Mouse (Mus musculus): ENCODE results near the gene Plcl1. TPM values are rescaled to one million over a fixed set of nuclear protein-coding genes. Genes with fewer than 3 reads are reported as not detected.
"Not testable (repeated sequence)": the region's sequence is repeated elsewhere in the genome, so short reads cannot be mapped to it uniquely, and the experiment has no call there.

Plcl1 gene
- polyA plus RNA-seq, 1 experiment from 2014 or later = 1.1 TPM

- ATAC-seq (ENCODE audit: insufficient number of reproducible peaks, low FRiP score, low TSS enrichment, low read depth); H3K4me1 ChIP-seq (ENCODE audit: control insufficient read depth, insufficient read depth, low read length); DNase-seq (ENCODE audit: low spot score); H3K27ac ChIP-seq (replicated peaks; ENCODE audit: low read depth, low read length); H3K27me3 ChIP-seq (ENCODE audit: control insufficient read depth, insufficient read depth, low read length); H3K4me2 ChIP-seq (ENCODE audit: low read depth, severe bottlenecking); H3K9me3 ChIP-seq (ENCODE audit: control insufficient read depth, low read length); H3K4me3 ChIP-seq (ENCODE audit: low read depth, low read length); H3K9ac ChIP-seq (ENCODE audit: low read length); H3K36me3 ChIP-seq (ENCODE audit: control insufficient read depth, insufficient read depth, low read length): not testable (repeated sequence)
- WGBS = 80% methylated on average over 1 of the region's 2 CpGs
Measured at GRCm38 (mm10) chr1:55512799-55513198, 107.1 kb downstream of the Plcl1 start.

DNA sequence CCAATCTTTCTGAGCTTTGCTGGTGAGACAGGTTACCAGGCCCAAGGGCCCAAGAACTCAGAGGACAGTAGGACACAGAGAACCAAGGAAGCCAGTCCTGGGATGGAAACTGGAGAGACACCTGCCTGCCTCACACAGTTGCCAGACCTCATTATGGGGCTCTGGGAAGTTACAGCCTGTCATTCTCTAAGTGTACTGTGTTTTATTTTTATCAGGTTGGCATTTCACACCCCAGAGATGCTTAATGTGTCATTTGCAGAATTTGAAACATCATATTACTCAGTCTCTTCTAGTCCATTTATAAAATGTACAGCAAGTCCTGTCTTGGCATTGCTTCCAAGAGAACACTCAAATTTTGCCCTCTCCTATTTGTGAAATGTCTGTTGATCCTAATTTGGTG is 111.5 kb downstream of the Plcl1 start:
- H3K4me3 ChIP-seq (ENCODE audit: low read depth, low read length) = no peak overlapping the region
- DNase-seq (ENCODE audit: low spot score) = no peak
- H3K9ac ChIP-seq (ENCODE audit: low read length) = no peak overlapping the region
- no peaks in the 10 kb centered on the region for H3K4me1 ChIP-seq (ENCODE audit: control insufficient read depth, insufficient read depth, low read length)
- no peaks in the 10 kb centered on the region for H3K27me3 ChIP-seq (ENCODE audit: control insufficient read depth, insufficient read depth, low read length)
- H3K27ac ChIP-seq (replicated peaks; ENCODE audit: low read depth, low read length) = no peak overlapping the region
- no peak for ATAC-seq (ENCODE audit: insufficient number of reproducible peaks, low FRiP score, low TSS enrichment, low read depth)
- no peaks in the 10 kb centered on the region for H3K36me3 ChIP-seq (ENCODE audit: control insufficient read depth, insufficient read depth, low read length)
- H3K4me2 ChIP-seq (ENCODE audit: low read depth, severe bottlenecking) = no peak overlapping the region
- H3K9me3 ChIP-seq (ENCODE audit: control insufficient read depth, low read length) = no peaks in the 10 kb centered on the region

DNA sequence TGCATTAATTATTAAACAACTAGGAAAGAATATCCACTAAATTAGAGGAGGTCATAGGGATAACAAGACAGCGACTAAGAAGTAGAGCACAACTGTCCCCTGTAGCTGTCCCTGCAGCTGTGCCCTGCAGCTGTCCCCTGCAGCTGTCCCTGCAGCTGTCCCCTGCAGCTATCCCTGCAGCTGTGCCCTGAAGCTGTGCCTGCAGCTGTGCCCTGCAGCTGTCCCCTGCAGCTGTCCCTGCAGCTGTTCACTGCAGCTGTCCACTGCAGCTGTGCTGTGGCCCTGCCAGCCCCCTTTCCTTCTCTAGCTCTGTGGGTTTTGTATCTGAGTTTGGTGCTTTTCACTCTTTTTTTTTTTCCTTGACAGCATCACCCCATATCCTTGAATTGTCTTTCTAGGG is 118.2 kb downstream of the Plcl1 start:
- Histone ChIP-seq H3K9me3 (ENCODE audit: control insufficient read depth, low read length) (no peaks in the 10 kb centered on the region), H3K27ac (replicated peaks; ENCODE audit: low read depth, low read length) (no peak overlapping the region), H3K9ac (ENCODE audit: low read length) (no peak overlapping the region), H3K4me2 (ENCODE audit: low read depth, severe bottlenecking) (no peak overlapping the region), H3K27me3 (ENCODE audit: control insufficient read depth, insufficient read depth, low read length) (no peaks in the 10 kb centered on the region), H3K36me3 (ENCODE audit: control insufficient read depth, insufficient read depth, low read length) (no peaks in the 10 kb centered on the region), H3K4me3 (ENCODE audit: low read depth, low read length) (no peak overlapping the region), H3K4me1 (ENCODE audit: control insufficient read depth, insufficient read depth, low read length) (no peaks in the 10 kb centered on the region)
- DNase-seq (ENCODE audit: low spot score) (no peak), ATAC-seq (ENCODE audit: insufficient number of reproducible peaks, low FRiP score, low TSS enrichment, low read depth) (no peak)
- WGBS = 92% methylated on average over 1 of the region's 1 CpGs

DNA sequence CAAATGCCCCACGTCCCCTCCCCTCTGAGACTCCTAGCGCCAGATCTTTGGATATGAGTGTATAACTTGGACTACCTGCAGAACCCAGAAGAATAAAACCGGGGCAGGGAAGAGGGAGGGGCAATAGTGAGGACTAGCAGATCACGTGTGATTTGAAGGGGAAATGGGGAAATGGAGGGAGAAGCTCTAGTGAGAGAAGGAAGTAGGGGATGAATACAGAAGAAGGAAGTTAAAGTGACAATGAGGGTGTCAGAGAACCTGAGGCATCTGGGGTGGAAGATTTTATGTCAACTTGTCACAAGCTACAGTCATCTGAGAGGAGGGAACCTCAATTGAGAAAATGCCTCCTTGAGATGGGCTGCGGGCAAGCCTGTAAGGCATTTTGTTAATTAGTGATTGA is 119.4 kb downstream of the Plcl1 start:
- ATAC-seq (ENCODE audit: insufficient number of reproducible peaks, low FRiP score, low TSS enrichment, low read depth) (no peak), DNase-seq (ENCODE audit: low spot score) (no peak)
- Histone ChIP-seq H3K27me3 (ENCODE audit: control insufficient read depth, insufficient read depth, low read length) (no peaks in the 10 kb centered on the region), H3K9me3 (ENCODE audit: control insufficient read depth, low read length) (no peaks in the 10 kb centered on the region), H3K4me1 (ENCODE audit: control insufficient read depth, insufficient read depth, low read length) (no peaks in the 10 kb centered on the region), H3K4me2 (ENCODE audit: low read depth, severe bottlenecking) (no peak overlapping the region), H3K9ac (ENCODE audit: low read length) (no peak overlapping the region), H3K27ac (replicated peaks; ENCODE audit: low read depth, low read length) (no peak overlapping the region), H3K36me3 (ENCODE audit: control insufficient read depth, insufficient read depth, low read length) (no peaks in the 10 kb centered on the region), H3K4me3 (ENCODE audit: low read depth, low read length) (no peak overlapping the region)
- 69% methylated on average over 5 of the region's 5 CpGs for WGBS

GRCm38 (mm10) chr1:55525748-55526147 is 120.0 kb downstream of the Plcl1 start:
- Histone ChIP-seq H3K27me3 (ENCODE audit: control insufficient read depth, insufficient read depth, low read length) (no peaks in the 10 kb centered on the region), H3K9me3 (ENCODE audit: control insufficient read depth, low read length) (no peaks in the 10 kb centered on the region), H3K27ac (replicated peaks; ENCODE audit: low read depth, low read length) (no peak overlapping the region), H3K4me2 (ENCODE audit: low read depth, severe bottlenecking) (no peak overlapping the region), H3K4me3 (ENCODE audit: low read depth, low read length) (no peak overlapping the region), H3K36me3 (ENCODE audit: control insufficient read depth, insufficient read depth, low read length) (no peaks in the 10 kb centered on the region), H3K4me1 (ENCODE audit: control insufficient read depth, insufficient read depth, low read length) (no peaks in the 10 kb centered on the region), H3K9ac (ENCODE audit: low read length) (no peak overlapping the region)
- WGBS = 85% methylated on average over 2 of the region's 2 CpGs
- no peak for DNase-seq (ENCODE audit: low spot score)
- no peak for ATAC-seq (ENCODE audit: insufficient number of reproducible peaks, low FRiP score, low TSS enrichment, low read depth)

DNA sequence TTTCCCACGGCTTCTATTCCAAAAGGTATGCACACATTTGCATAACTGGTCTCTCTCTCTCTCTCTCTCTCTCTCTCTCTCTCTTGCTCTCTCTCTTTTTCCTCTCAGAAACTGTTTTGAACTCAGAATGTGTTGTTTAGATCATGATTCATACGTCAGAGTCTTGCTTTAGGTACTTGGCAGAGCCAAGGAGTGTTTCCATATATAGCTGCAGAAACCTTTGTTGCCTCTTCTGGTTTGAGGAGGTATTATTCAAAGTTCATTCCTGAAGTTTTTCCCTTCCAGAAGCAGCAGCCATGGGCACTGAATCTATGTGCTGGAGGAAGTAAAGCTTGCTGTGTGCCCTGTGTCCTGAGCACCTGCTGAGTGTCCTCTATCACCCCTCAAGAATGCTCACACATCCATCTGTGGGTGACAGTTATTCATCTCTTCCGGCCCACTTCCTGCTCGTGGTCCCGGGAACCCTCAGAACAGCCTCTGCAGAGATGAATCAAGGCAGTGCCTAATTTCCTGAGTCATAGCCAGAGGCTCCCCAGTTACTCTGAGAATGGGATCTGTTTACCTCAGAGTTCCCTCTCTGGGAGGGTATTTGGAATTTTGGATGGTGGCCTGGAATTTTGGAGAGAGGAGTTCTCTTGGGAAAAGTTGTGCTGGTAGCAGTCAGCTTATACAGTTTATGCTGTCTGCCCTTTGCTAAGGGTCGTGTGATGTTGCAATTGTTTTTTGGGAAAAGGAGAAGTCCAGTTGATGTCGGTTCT is 123.0 kb downstream of the Plcl1 start:
- H3K27me3 ChIP-seq (ENCODE audit: control insufficient read depth, insufficient read depth, low read length) = no peaks in the 10 kb centered on the region

GRCm38 (mm10) chr1:55533823-55534222 is 128.1 kb downstream of the Plcl1 start:
- Histone ChIP-seq H3K4me1 (ENCODE audit: control insufficient read depth, insufficient read depth, low read length) (no peaks in the 10 kb centered on the region), H3K4me3 (ENCODE audit: low read depth, low read length) (no peak overlapping the region), H3K27me3 (ENCODE audit: control insufficient read depth, insufficient read depth, low read length) (no peaks in the 10 kb centered on the region), H3K9ac (ENCODE audit: low read length) (no peak overlapping the region), H3K27ac (replicated peaks; ENCODE audit: low read depth, low read length) (no peak overlapping the region), H3K4me2 (ENCODE audit: low read depth, severe bottlenecking) (no peak overlapping the region), H3K9me3 (ENCODE audit: control insufficient read depth, low read length) (no peaks in the 10 kb centered on the region), H3K36me3 (ENCODE audit: control insufficient read depth, insufficient read depth, low read length) (no peaks in the 10 kb centered on the region)
- ATAC-seq (ENCODE audit: insufficient number of reproducible peaks, low FRiP score, low TSS enrichment, low read depth) = no peak
- no peak for DNase-seq (ENCODE audit: low spot score)
- 80% methylated on average over 1 of the region's 1 CpGs for WGBS

More for the DNA sequence above, 123.0 kb downstream of the Plcl1 start:
- no peaks in the 10 kb centered on the region for H3K9me3 ChIP-seq (ENCODE audit: control insufficient read depth, low read length)
- no peak for ATAC-seq (ENCODE audit: insufficient number of reproducible peaks, low FRiP score, low TSS enrichment, low read depth)
- H3K27ac ChIP-seq (replicated peaks; ENCODE audit: low read depth, low read length) = no peak overlapping the region
- DNase-seq (ENCODE audit: low spot score) = no peak
- 63% methylated on average over 7 of the region's 7 CpGs for WGBS
- no peaks in the 10 kb centered on the region for H3K4me1 ChIP-seq (ENCODE audit: control insufficient read depth, insufficient read depth, low read length)
- H3K9ac ChIP-seq (ENCODE audit: low read length) = no peak overlapping the region
- H3K4me3 ChIP-seq (ENCODE audit: low read depth, low read length) = no peak overlapping the region
- H3K4me2 ChIP-seq (ENCODE audit: low read depth, severe bottlenecking) = no peak overlapping the region
- no peaks in the 10 kb centered on the region for H3K36me3 ChIP-seq (ENCODE audit: control insufficient read depth, insufficient read depth, low read length)

DNA sequence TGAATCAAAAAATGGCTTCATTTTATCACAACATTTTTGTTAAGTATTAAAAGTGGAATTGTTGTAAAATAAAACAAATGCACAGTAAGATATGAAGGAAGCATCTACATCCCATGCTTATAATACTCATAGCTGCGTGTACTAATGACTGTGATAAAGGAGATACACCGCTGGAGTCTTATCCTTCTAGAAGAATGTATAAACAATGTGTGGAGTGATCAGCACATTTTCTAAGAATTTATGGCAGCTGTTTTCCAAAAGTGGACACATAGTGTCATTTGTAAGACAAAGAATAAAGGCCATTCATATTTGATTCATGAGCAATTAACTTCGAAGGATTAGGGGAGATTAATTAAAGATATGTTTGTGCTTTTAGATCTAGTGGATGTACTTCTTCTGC is 148.7 kb downstream of the Plcl1 start:
- Histone ChIP-seq H3K27me3 (ENCODE audit: control insufficient read depth, insufficient read depth, low read length) (no peaks in the 10 kb centered on the region), H3K4me1 (ENCODE audit: control insufficient read depth, insufficient read depth, low read length) (no peaks in the 10 kb centered on the region), H3K27ac (replicated peaks; ENCODE audit: low read depth, low read length) (no peak overlapping the region), H3K9me3 (ENCODE audit: control insufficient read depth, low read length) (no peaks in the 10 kb centered on the region), H3K36me3 (ENCODE audit: control insufficient read depth, insufficient read depth, low read length) (no peaks in the 10 kb centered on the region), H3K4me3 (ENCODE audit: low read depth, low read length) (no peak overlapping the region), H3K9ac (ENCODE audit: low read length) (no peak overlapping the region), H3K4me2 (ENCODE audit: low read depth, severe bottlenecking) (no peak overlapping the region)
- ATAC-seq (ENCODE audit: insufficient number of reproducible peaks, low FRiP score, low TSS enrichment, low read depth) (no peak), DNase-seq (ENCODE audit: low spot score) (no peak)
- 90% methylated on average over 3 of the region's 3 CpGs for WGBS

- H3K27ac ChIP-seq (replicated peaks; ENCODE audit: low read depth, low read length) = no peak overlapping the region
- WGBS = 83% methylated on average over 7 of the region's 7 CpGs
Measured at GRCm38 (mm10) chr1:55557960-55558359, 152.2 kb downstream of the Plcl1 start.

More at GRCm38 (mm10) chr1:55557960-55558359, 152.2 kb downstream of the Plcl1 start:
- Histone ChIP-seq H3K9ac (ENCODE audit: low read length) (no peak overlapping the region), H3K27me3 (ENCODE audit: control insufficient read depth, insufficient read depth, low read length) (no peaks in the 10 kb centered on the region), H3K9me3 (ENCODE audit: control insufficient read depth, low read length) (no peaks in the 10 kb centered on the region), H3K36me3 (ENCODE audit: control insufficient read depth, insufficient read depth, low read length) (no peaks in the 10 kb centered on the region), H3K4me3 (ENCODE audit: low read depth, low read length) (no peak overlapping the region), H3K4me1 (ENCODE audit: control insufficient read depth, insufficient read depth, low read length) (no peaks in the 10 kb centered on the region), H3K4me2 (ENCODE audit: low read depth, severe bottlenecking) (no peak overlapping the region)
- no peak for ATAC-seq (ENCODE audit: insufficient number of reproducible peaks, low FRiP score, low TSS enrichment, low read depth)
- DNase-seq (ENCODE audit: low spot score) = no peak

Measured in limb, embryonic 11.5 days (tissue).